Mouse (Mus musculus) kidney, embryonic 14.5 days (tissue): ENCODE results near the gene Cyfip2. TPM values are rescaled to one million over a fixed set of nuclear protein-coding genes. Genes with fewer than 3 reads are reported as not detected.
"Not testable (repeated sequence)": the region's sequence is repeated elsewhere in the genome, so short reads cannot be mapped to it uniquely, and the experiment has no call there.

Experiments used
- ATAC-seq: fragments of 200-750 bp; cut with Nextera tagmentation; 2 replicates; pipeline ENCODE4 v1.8.0; 2017; ENCODE audit warnings: moderate number of reproducible peaks, mild to moderate bottlenecking, moderate TSS enrichment, moderate library complexity; ENCODE audit not compliant: low FRiP score, low TSS enrichment
- H3K27ac ChIP-seq: fragments of 300-500 bp; sonication (generic); 2 replicates; pipeline ENCODE4 v1.5.1; 2014; ENCODE audit warnings: low read depth, mild to moderate bottlenecking, low read length, moderate library complexity, mixed read lengths
- H3K27me3 ChIP-seq: fragments of 300-500 bp; sonication (generic); 2 replicates; pipeline ENCODE4 v1.6.1; 2014; ENCODE audit warnings: mild to moderate bottlenecking, low read length; ENCODE audit not compliant: control insufficient read depth, insufficient read depth
- H3K36me3 ChIP-seq: fragments of 300-500 bp; sonication (generic); 2 replicates; pipeline ENCODE4 v1.6.1; 2014; ENCODE audit warnings: low read length, mixed read lengths; ENCODE audit not compliant: control insufficient read depth, insufficient read depth
- H3K4me1 ChIP-seq: fragments of 300-500 bp; sonication (generic); 2 replicates; pipeline ENCODE4 v1.6.1; 2014; ENCODE audit warnings: low read length, mixed read lengths; ENCODE audit not compliant: control insufficient read depth, insufficient read depth
- H3K4me2 ChIP-seq: fragments of 300-500 bp; sonication (generic); replicated peaks from 2 replicates; pipeline ENCODE4 v1.6.1; 2014; ENCODE audit warnings: low read depth, mild to moderate bottlenecking, low read length
- H3K4me3 ChIP-seq: fragments of 300-500 bp; sonication (generic); 2 replicates; pipeline ENCODE4 v1.5.1; 2014; ENCODE audit warnings: mild to moderate bottlenecking, low read length
- H3K9ac ChIP-seq: fragments of 300-500 bp; sonication (generic); 2 replicates; pipeline ENCODE4 v1.6.1; 2014; ENCODE audit warnings: low read depth, mild to moderate bottlenecking, low read length, moderate library complexity
- H3K9me3 ChIP-seq: fragments of 300-500 bp; sonication (generic); 2 replicates; pipeline ENCODE4 v1.6.1; 2016; ENCODE audit warnings: low read length; ENCODE audit not compliant: control insufficient read depth
- WGBS: fragments of 180-500 bp; shearing (Covaris S2); extraction: QIAGEN DNeasy Blood & Tissue Kit; methylation state at CpG from one replicate; pipeline ENCODE4 v1.1.7; 2014; 5-methylcytosine and 5-hydroxymethylcytosine counted together
- polyA plus RNA-seq: library from polyadenylated mRNA; unstranded; fragments of >200 nt; fragmentation: Nextera tagmentation; extraction: Ambion mirVana; gene quantifications from 2 replicates; pipeline ENCODE4 v1.2.1, GENCODE M21; 2014

Cyfip2 gene
- polyA plus RNA-seq, 1 experiment from 2014 or later: 19.2 TPM

- no peak for ATAC-seq
- no peaks in the 10 kb centered on the region for H3K9me3 ChIP-seq
- no peak overlapping the region for H3K4me3 ChIP-seq
- H3K27me3 ChIP-seq: no peaks in the 10 kb centered on the region
- no peaks in the 10 kb centered on the region for H3K4me1 ChIP-seq
- 23% methylated on average over 4 of the region's 4 CpGs for WGBS
- no peak overlapping the region for H3K27ac ChIP-seq
- no peaks in the 10 kb centered on the region for H3K36me3 ChIP-seq
- H3K9ac ChIP-seq: no peak overlapping the region
- H3K4me2 ChIP-seq: no peak overlapping the region
These were observed 127.2 kb downstream of the Cyfip2 start for GRCm38 (mm10) chr11:46185486-46185885.

GRCm38 (mm10) chr11:46184946-46185345, 127.7 kb downstream of the Cyfip2 start:
- no peak overlapping the region for H3K4me3 ChIP-seq
- ATAC-seq: no peak
- H3K4me1 ChIP-seq: no peaks in the 10 kb centered on the region
- no peak overlapping the region for H3K4me2 ChIP-seq
- H3K36me3 ChIP-seq: no peaks in the 10 kb centered on the region
- no peaks in the 10 kb centered on the region for H3K9me3 ChIP-seq
- no peak overlapping the region for H3K27ac ChIP-seq
- WGBS: 87% methylated on average over 3 of the region's 3 CpGs
- no peak overlapping the region for H3K9ac ChIP-seq
- H3K27me3 ChIP-seq: no peaks in the 10 kb centered on the region

- not testable (repeated sequence) for H3K27me3 ChIP-seq, H3K9ac ChIP-seq, H3K4me3 ChIP-seq, H3K36me3 ChIP-seq, H3K27ac ChIP-seq, H3K9me3 ChIP-seq, ATAC-seq, H3K4me2 ChIP-seq, H3K4me1 ChIP-seq
- 81% methylated on average over 1 of the region's 1 CpGs for WGBS
These were observed 130.6 kb downstream of the Cyfip2 start for GRCm38 (mm10) chr11:46182031-46182430.

DNA sequence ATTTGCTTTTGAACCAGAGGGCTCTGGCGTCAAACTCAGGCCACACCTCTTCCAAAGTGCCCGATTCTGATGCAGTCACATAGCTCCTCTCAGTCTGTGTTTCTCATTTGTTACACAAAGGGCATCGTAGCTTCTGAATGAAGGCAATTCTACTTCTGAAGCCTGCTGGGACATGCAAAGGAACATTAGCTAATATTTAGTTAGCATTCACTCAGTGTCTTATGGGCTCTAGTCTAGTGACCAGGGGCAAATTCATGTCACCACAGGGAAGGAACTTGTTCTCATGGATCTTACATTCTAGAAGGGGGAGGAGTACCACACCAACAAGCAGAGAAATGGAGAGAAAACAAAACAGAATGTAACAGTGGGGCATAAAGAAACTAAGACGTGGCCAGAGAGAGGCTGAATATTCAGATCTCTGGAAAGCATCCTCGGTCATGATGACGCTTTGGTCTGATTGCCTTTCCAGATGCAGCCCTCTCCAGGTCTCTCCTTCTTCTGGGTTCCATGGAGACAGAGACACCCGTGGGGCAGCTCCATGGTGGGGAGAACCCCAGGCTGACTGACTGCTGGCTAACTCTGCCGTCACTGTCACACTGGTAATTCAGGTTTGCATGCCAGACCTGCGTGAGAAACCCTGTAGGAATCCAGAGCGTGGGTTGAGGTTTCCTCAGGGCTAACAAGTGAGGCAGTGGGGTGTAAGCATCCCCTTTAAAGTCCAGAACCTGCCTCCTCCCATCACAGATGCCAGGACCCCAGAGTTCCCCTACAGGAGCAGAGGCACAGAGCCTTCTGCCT, 135.2 kb downstream of the Cyfip2 start:
- no peak overlapping the region for H3K4me2 ChIP-seq
- no peaks in the 10 kb centered on the region for H3K9me3 ChIP-seq
- no peak overlapping the region for H3K27ac ChIP-seq
- H3K4me1 ChIP-seq: no peaks in the 10 kb centered on the region
- no peak overlapping the region for H3K4me3 ChIP-seq
- no peak overlapping the region for H3K9ac ChIP-seq
- ATAC-seq: no peak
- H3K27me3 ChIP-seq: no peaks in the 10 kb centered on the region
- no peaks in the 10 kb centered on the region for H3K36me3 ChIP-seq
- WGBS: 81% methylated on average over 10 of the region's 10 CpGs

GRCm38 (mm10) chr11:46176155-46176554, 136.5 kb downstream of the Cyfip2 start:
- Histone ChIP-seq H3K27ac (no peak overlapping the region), H3K36me3 (no peaks in the 10 kb centered on the region), H3K9ac (no peak overlapping the region), H3K4me2 (no peak overlapping the region), H3K27me3 (no peaks in the 10 kb centered on the region), H3K9me3 (no peaks in the 10 kb centered on the region), H3K4me1 (no peaks in the 10 kb centered on the region), H3K4me3 (no peak overlapping the region)
- 87% methylated on average over 6 of the region's 6 CpGs for WGBS
- no peak for ATAC-seq

DNA sequence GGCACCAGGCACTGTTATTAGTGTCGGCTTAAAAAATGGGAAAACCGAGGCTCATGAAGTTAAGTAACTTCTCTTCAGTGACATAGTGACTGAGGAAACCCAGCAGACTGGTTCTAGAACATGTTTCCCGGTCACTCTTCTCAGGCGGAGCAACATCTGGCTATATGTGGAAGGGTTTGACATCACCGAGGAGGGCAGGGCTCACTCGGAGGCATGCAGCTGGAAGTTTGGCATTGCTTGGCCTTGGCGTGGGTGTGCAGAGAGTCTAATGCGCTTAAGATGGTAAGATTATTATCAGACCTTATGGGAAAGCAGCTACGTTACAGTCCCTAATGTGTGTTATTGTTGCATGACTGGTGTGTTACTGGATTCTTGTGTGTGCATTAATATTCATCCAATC, 140.5 kb downstream of the Cyfip2 start:
- Histone ChIP-seq H3K27me3 (no peaks in the 10 kb centered on the region), H3K36me3 (no peaks in the 10 kb centered on the region), H3K9me3 (no peaks in the 10 kb centered on the region), H3K27ac (no peak overlapping the region), H3K9ac (no peak overlapping the region), H3K4me2 (no peak overlapping the region), H3K4me3 (no peak overlapping the region), H3K4me1 (no peaks in the 10 kb centered on the region)
- 92% methylated on average over 9 of the region's 9 CpGs for WGBS
- ATAC-seq: no peak

DNA sequence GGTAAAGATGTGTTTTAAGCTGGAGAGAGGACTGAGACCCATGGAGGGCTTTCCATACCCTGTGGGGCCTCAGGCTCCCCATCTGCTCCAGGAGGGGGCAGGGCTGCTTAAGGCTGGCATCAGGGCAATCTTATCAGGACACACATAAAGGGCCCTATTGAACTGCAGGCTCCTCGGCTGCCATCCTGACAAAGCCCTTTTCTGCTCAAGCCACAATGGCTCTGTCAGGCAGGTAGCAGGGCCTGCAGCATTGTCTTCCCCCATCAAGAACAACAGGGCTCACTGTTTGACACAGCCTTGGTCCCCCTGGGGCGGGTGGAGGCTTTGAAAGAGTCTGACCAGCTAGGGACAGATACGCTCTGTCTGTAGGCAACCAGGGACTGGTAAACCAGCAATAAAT, 142.8 kb downstream of the Cyfip2 start:
- Histone ChIP-seq H3K9me3 (no peaks in the 10 kb centered on the region), H3K27me3 (no peaks in the 10 kb centered on the region; the same call in 1 of the 2 replicates), H3K4me2 (no peak overlapping the region), H3K27ac (no peak overlapping the region), H3K4me1 (no peaks in the 10 kb centered on the region), H3K9ac (no peak overlapping the region), H3K4me3 (no peak overlapping the region), H3K36me3 (no peaks in the 10 kb centered on the region)
- ATAC-seq: no peak
- 65% methylated on average over 3 of the region's 3 CpGs for WGBS

- H3K4me1 ChIP-seq: no peaks in the 10 kb centered on the region
- no peak overlapping the region for H3K4me3 ChIP-seq
- H3K4me2 ChIP-seq: no peak overlapping the region
- WGBS: 70% methylated on average over 7 of the region's 7 CpGs
- no peak overlapping the region for H3K27ac ChIP-seq
- no peaks in the 10 kb centered on the region for H3K36me3 ChIP-seq
- no peak for ATAC-seq
- H3K9me3 ChIP-seq: no peaks in the 10 kb centered on the region
- no peak overlapping the region for H3K9ac ChIP-seq
- H3K27me3 ChIP-seq: no peaks in the 10 kb centered on the region; the same call in 1 of the 2 replicates
These were observed 144.2 kb downstream of the Cyfip2 start for GRCm38 (mm10) chr11:46168506-46168905.

GRCm38 (mm10) chr11:46165866-46166585, 146.6 kb downstream of the Cyfip2 start, which contains the start of gene Nipal4:
Gene Nipal4 (minus strand): TSS chr11:46166508.
- Histone ChIP-seq H3K4me3 (peak within 1 kb of the TSS; percentile 49), H3K9ac (peak within 1 kb of the TSS; percentile 35; the same call in 1 of the 2 replicates), H3K27ac (no peak within 1 kb of the TSS), H3K4me2 (peak within 1 kb of the TSS; percentile 92), H3K9me3 (no peaks in the 10 kb centered on the region), H3K4me1 (no peaks in the 10 kb centered on the region), H3K36me3 (no peaks in the 10 kb centered on the region), H3K27me3 (no peaks in the 10 kb centered on the region; the same call in 1 of the 2 replicates)
- WGBS: under 1% methylated on average over 40 of the region's 40 CpGs
- ATAC-seq: peak; percentile 74
